Mouse (Mus musculus) lung, postnatal 14 days (tissue): Measurements from ENCODE around the gene Gtf2ird2.

Source experiments
- DNase-seq: peaks from one replicate; pipeline ENCODE4 v3.0.0; 2021

The Gtf2ird2 gene

GRCm38 (mm10) chr5:134183880-134184808 is at the start of gene Gtf2ird2:
Gene Gtf2ird2 (plus strand): TSS chr5:134184019.
- peak; percentile 99 for DNase-seq

GRCm38 (mm10) chr5:134136022-134136421 is 47.8 kb upstream of the Gtf2ird2 start:
- no peak for DNase-seq

GRCm38 (mm10) chr5:134137933-134138332 is 45.9 kb upstream of the Gtf2ird2 start:
- DNase-seq, result no peak

- DNase-seq, result no peak
These were observed 44.4 kb upstream of the Gtf2ird2 start for GRCm38 (mm10) chr5:134139429-134139828.

- DNase-seq, result no peak
These were observed 42.6 kb upstream of the Gtf2ird2 start for GRCm38 (mm10) chr5:134141236-134141635.

- no peak for DNase-seq
These were observed 41.4 kb upstream of the Gtf2ird2 start for GRCm38 (mm10) chr5:134142381-134142780.

- DNase-seq, result no peak
These were observed 38.8 kb upstream of the Gtf2ird2 start for GRCm38 (mm10) chr5:134144986-134145385.

- DNase-seq, result peak; percentile 22
These were observed 36.5 kb upstream of the Gtf2ird2 start for GRCm38 (mm10) chr5:134147194-134147753.

GRCm38 (mm10) chr5:134148153-134148552 is 35.7 kb upstream of the Gtf2ird2 start:
- no peak for DNase-seq

- no peak for DNase-seq
These were observed 31.9 kb upstream of the Gtf2ird2 start for GRCm38 (mm10) chr5:134151895-134152294.

GRCm38 (mm10) chr5:134155916-134156466 is 27.8 kb upstream of the Gtf2ird2 start:
- DNase-seq, result no peak

- DNase-seq, result no peak
These were observed 19.1 kb upstream of the Gtf2ird2 start for GRCm38 (mm10) chr5:134164688-134165087.

- no peak for DNase-seq
These were observed 17.2 kb upstream of the Gtf2ird2 start for GRCm38 (mm10) chr5:134166642-134167041.

- no peak for DNase-seq
These were observed 15.8 kb upstream of the Gtf2ird2 start for GRCm38 (mm10) chr5:134168033-134168432.

GRCm38 (mm10) chr5:134169231-134169630 is 14.6 kb upstream of the Gtf2ird2 start:
- no peak for DNase-seq

GRCm38 (mm10) chr5:134170167-134170566 is 13.7 kb upstream of the Gtf2ird2 start:
- no peak for DNase-seq

GRCm38 (mm10) chr5:134173206-134173605 is 10.6 kb upstream of the Gtf2ird2 start:
- peak; percentile 29 for DNase-seq

- no peak for DNase-seq
These were observed 8.1 kb upstream of the Gtf2ird2 start for GRCm38 (mm10) chr5:134175696-134176095.

GRCm38 (mm10) chr5:134176169-134176881 is 7.5 kb upstream of the Gtf2ird2 start, which contains the start of gene Rcc1l:
Gene Rcc1l (minus strand): TSS chr5:134176774.
- peak; percentile 85 for DNase-seq

GRCm38 (mm10) chr5:134178536-134178935 is 5.3 kb upstream of the Gtf2ird2 start:
- DNase-seq, result no peak

GRCm38 (mm10) chr5:134179871-134180270 is 3.9 kb upstream of the Gtf2ird2 start:
- peak; percentile 92 for DNase-seq

GRCm38 (mm10) chr5:134182172-134182571 is 1.6 kb upstream of the Gtf2ird2 start:
- no peak for DNase-seq

GRCm38 (mm10) chr5:134182735-134183134 is 1.1 kb upstream of the Gtf2ird2 start:
- DNase-seq, result peak; percentile 48
